19 mouse cellular contexts compared by ENCODE assay signal in genomic region chr12:103315831-103316545, GRCm38 (mm10). TPM values are rescaled to one million over a fixed set of nuclear protein-coding genes. Genes with fewer than 3 reads are reported as not detected.
DNase-seq lines count a peak whose midpoint lies in the region; ATAC-seq and TF ChIP-seq lines count a peak whose summit lies in the region.
"Had no signal": no experiment of that assay in that cellular context is flagged by ENCODE, and none has a peak within 500 bp of the region (broad histone marks: within the 10 kb centered on the region; RNA-seq: fewer than 3 reads in every experiment).

No protein-coding gene starts in this region.

- peak; percentile 51 for DNase-seq in gastrocnemius, adult 2 months
- DNase-seq in gastrocnemius, postnatal 25 days, result no peak
- DNase-seq in embryo, embryonic 9.5 days (ENCODE audit: extremely low spot score), result peak; percentile 22
- DNase-seq in retina, embryonic 14.5 days (ENCODE audit: low spot score), result no peak
- no peak for DNase-seq in right cerebral cortex, postnatal 36 days (ENCODE audit: low spot score in 2 of 2)
- no peak for DNase-seq in right cerebral cortex, adult 2 months (ENCODE audit: low spot score in 2 of 2)
- DNase-seq: B cell, adult 2 months; cerebellum, adult 11 months; heart, postnatal 36 days; kidney, adult 9 months; lung, adult 18-20 months; right cerebral cortex, postnatal 14 days had no signal

- intact Hi-C loops in gastrocnemius, adult 2 months (cut with DNase I), result no loop called here

- ATAC-seq in hindbrain, embryonic 12.5 days (ENCODE audit: low FRiP score), result no peak
- no peak for ATAC-seq in midbrain, embryonic 15.5 days (replicated peaks)

- H3K9ac ChIP-seq in hindbrain, embryonic 12.5 days, result peak overlapping the region; percentile 47; the same call in 1 of the 2 replicates
- H3K9ac ChIP-seq in midbrain, embryonic 15.5 days, result no peak overlapping the region
- H3K9ac ChIP-seq: limb, embryonic 13.5 days had no signal

- H3K36me3 ChIP-seq in hindbrain, embryonic 12.5 days, result no peaks in the 10 kb centered on the region
- no peaks in the 10 kb centered on the region for H3K36me3 ChIP-seq in midbrain, embryonic 15.5 days (replicated peaks)
- H3K36me3 ChIP-seq: G1E; limb, embryonic 13.5 days had no signal

- peaks cover 33% of the 10 kb centered on the region for H3K27me3 ChIP-seq in hindbrain, embryonic 12.5 days
- peaks cover 7% of the 10 kb centered on the region; the same call in 1 of the 2 replicates for H3K27me3 ChIP-seq in midbrain, embryonic 15.5 days (replicated peaks)

- no peak overlapping the region for H3K4me3 ChIP-seq in gastrocnemius, adult 2 months
- H3K4me3 ChIP-seq in hindbrain, embryonic 12.5 days, result peak overlapping the region; percentile 36
- H3K4me3 ChIP-seq in midbrain, embryonic 15.5 days, result peak overlapping the region; percentile 35

- H3K27ac ChIP-seq in gastrocnemius, adult 2 months, result no peak overlapping the region
- peak overlapping the region; percentile 81; the same call in 1 of the 2 replicates for H3K27ac ChIP-seq in hindbrain, embryonic 12.5 days
- 0 out of 2 replicates have a peak overlapping the region, but pooled peaks have one; percentile 10 for H3K27ac ChIP-seq in midbrain, embryonic 15.5 days
- H3K27ac ChIP-seq: limb, embryonic 13.5 days had no signal

- H3K4me2 ChIP-seq in hindbrain, embryonic 12.5 days (replicated peaks), result peak overlapping the region; percentile 71
- peak overlapping the region; percentile 56 for H3K4me2 ChIP-seq in midbrain, embryonic 15.5 days

- 27% methylated on average over 20 of the region's 20 CpGs for WGBS in hindbrain, embryonic 12.5 days
- WGBS in midbrain, embryonic 15.5 days, result 21% methylated on average over 20 of the region's 20 CpGs

- no peaks in the 10 kb centered on the region for H3K9me3 ChIP-seq in hindbrain, embryonic 12.5 days (replicated peaks)
- no peaks in the 10 kb centered on the region for H3K9me3 ChIP-seq in midbrain, embryonic 15.5 days
- H3K9me3 ChIP-seq: limb, embryonic 13.5 days had no signal

- TF ChIP-seq CTCF in gastrocnemius, adult 2 months (IDR thresholded peaks at IDR 0.05), result no peak

- peaks cover 55% of the 10 kb centered on the region for H3K4me1 ChIP-seq in hindbrain, embryonic 12.5 days
- H3K4me1 ChIP-seq in midbrain, embryonic 15.5 days, result peaks cover 44% of the 10 kb centered on the region

RNA-seq across cellular contexts. Expression of gene Fam181a, which starts 5.2 kb away (rescaled TPM):
- total RNA-seq in gastrocnemius, adult 2 months (2021), result not detected
- total RNA-seq in gastrocnemius, postnatal 25 days (2021), result not detected
- polyA plus RNA-seq in hindbrain, embryonic 12.5 days (2016; fragmentation: Nextera tagmentation; extraction: Ambion mirVana), result 13.6 and 14.4 TPM in 2 replicates
- polyA plus RNA-seq in midbrain, embryonic 15.5 days (2015; fragmentation: Nextera tagmentation; extraction: Ambion mirVana), result 7.7 and 11.2 TPM in 2 replicates
- total RNA-seq: common myeloid progenitor, adult 5-6 weeks; heart, postnatal 36 days; megakaryocyte progenitor cell, adult 5-6 weeks; neutrophil, adult 5-6 weeks had no signal
- polyA plus RNA-seq: G1E had no signal

RNA-seq across cellular contexts. Expression of gene Asb2, which starts 39.8 kb away (rescaled TPM):
- 100 to 1,000 TPM; 548 to 725 TPM for total RNA-seq in gastrocnemius, adult 2 months (2021)
- total RNA-seq in gastrocnemius, postnatal 25 days (2021), result 100 to 1,000 TPM; 196 to 518 TPM
- 0.71 and 2.0 TPM in 2 replicates for polyA plus RNA-seq in hindbrain, embryonic 12.5 days (2016; fragmentation: Nextera tagmentation; extraction: Ambion mirVana)
- 0.81 and 1.1 TPM in 2 replicates for polyA plus RNA-seq in midbrain, embryonic 15.5 days (2015; fragmentation: Nextera tagmentation; extraction: Ambion mirVana)
- total RNA-seq: common myeloid progenitor, adult 5-6 weeks; neutrophil, adult 5-6 weeks had no signal
- polyA plus RNA-seq: G1E had no signal

Comparison
In these comparisons a context has a peak if more than half of its experiments do, and no peak if none do; other contexts are left out.
1. DNase-seq: peak in gastrocnemius, adult 2 months (single experiment) and embryo, embryonic 9.5 days (single experiment); none in gastrocnemius, postnatal 25 days (single experiment), retina, embryonic 14.5 days (single experiment), right cerebral cortex, postnatal 36 days (0 of 2) and right cerebral cortex, adult 2 months (0 of 2).